Mouse (Mus musculus) thymus, postnatal 0 days (tissue): ENCODE data around the gene 2810021J22Rik. TPM values are rescaled to one million over a fixed set of nuclear protein-coding genes. Genes with fewer than 3 reads are reported as not detected.
A peak's percentile ranks its signal among the peaks of the same experiment; 100 is the strongest.

Experiments used
- DNase-seq: peaks from one replicate; pipeline ENCODE4 v3.0.0-alpha.2; 2015; ENCODE audit warnings: low spot score
- polyA plus RNA-seq: library from polyadenylated mRNA; unstranded; fragments of >200 nt; fragmentation: Nextera tagmentation; extraction: Ambion mirVana; gene quantifications from 2 replicates; pipeline ENCODE4 v1.2.1, GENCODE M21; 2015

Gene 2810021J22Rik
- polyA plus RNA-seq, 1 experiment from 2014 or later, result 9.0 TPM

GRCm38 (mm10) chr11:58916879-58917744 is 50.1 kb downstream of the 2810021J22Rik start:
- peak; percentile 89 for DNase-seq

GRCm38 (mm10) chr11:58917745-58918366 is 50.8 kb downstream of the 2810021J22Rik start, which contains the start of gene Btnl10:
TSS of gene Btnl10 (plus strand) at chr11:58917908.
- no peak for DNase-seq

- DNase-seq, result no peak
Observed at GRCm38 (mm10) chr11:58918759-58919158, 51.7 kb downstream of the 2810021J22Rik start.

GRCm38 (mm10) chr11:58922420-58922819 is 55.4 kb downstream of the 2810021J22Rik start:
- DNase-seq, result no peak

GRCm38 (mm10) chr11:58926651-58927050 is 59.6 kb downstream of the 2810021J22Rik start:
- no peak for DNase-seq

- no peak for DNase-seq
Observed at GRCm38 (mm10) chr11:58927053-58927452, 60.0 kb downstream of the 2810021J22Rik start.

- DNase-seq, result peak; percentile 89
Observed at GRCm38 (mm10) chr11:58927790-58928651, 61.0 kb downstream of the 2810021J22Rik start.

GRCm38 (mm10) chr11:58929055-58929454 is 62.0 kb downstream of the 2810021J22Rik start:
- no peak for DNase-seq

GRCm38 (mm10) chr11:58929641-58930040 is 62.6 kb downstream of the 2810021J22Rik start:
- no peak for DNase-seq

GRCm38 (mm10) chr11:58930254-58930653 is 63.2 kb downstream of the 2810021J22Rik start:
- no peak for DNase-seq

- peak; percentile 43 for DNase-seq
Observed at GRCm38 (mm10) chr11:58931576-58931975, 64.6 kb downstream of the 2810021J22Rik start.

Other genes starting within 250 kb of the 2810021J22Rik start
- not detected in 2 replicates for gene Olfr323, start 236.7 kb upstream of the 2810021J22Rik start, polyA plus RNA-seq
- not detected in 2 replicates for gene Trim58, start 226.8 kb upstream of the 2810021J22Rik start, polyA plus RNA-seq
- not detected in 2 replicates for gene Olfr322, start 208.4 kb upstream of the 2810021J22Rik start, polyA plus RNA-seq
- not detected in 2 replicates for gene Olfr320, start 186.1 kb upstream of the 2810021J22Rik start, polyA plus RNA-seq
- not detected in 2 replicates for gene Olfr319, start 168.1 kb upstream of the 2810021J22Rik start, polyA plus RNA-seq
- gene Olfr318, start 143.2 kb upstream of the 2810021J22Rik start, polyA plus RNA-seq, result not detected in 2 replicates
- gene Olfr317, start 128.0 kb upstream of the 2810021J22Rik start, polyA plus RNA-seq, result not detected in 2 replicates
- not detected in 2 replicates for gene Olfr316, start 114.5 kb upstream of the 2810021J22Rik start, polyA plus RNA-seq
- not detected in 2 replicates for gene Olfr315, start 94.0 kb upstream of the 2810021J22Rik start, polyA plus RNA-seq
- not detected in 2 replicates for gene Olfr314, start 84.3 kb upstream of the 2810021J22Rik start, polyA plus RNA-seq
- gene Fam183b, start 65.3 kb upstream of the 2810021J22Rik start, polyA plus RNA-seq, result 1.5 and 2.2 TPM in 2 replicates
- 0.06 and 0.08 TPM in 2 replicates for gene Olfr313, start 52.2 kb upstream of the 2810021J22Rik start, polyA plus RNA-seq
- 0.03 TPM in 1 of 2 replicates, not detected in the other for gene Olfr312, start 38.0 kb upstream of the 2810021J22Rik start, polyA plus RNA-seq
- gene Olfr311, start 28.0 kb upstream of the 2810021J22Rik start, polyA plus RNA-seq, result not detected in 2 replicates
- 19.2 and 20.6 TPM in 2 replicates for gene Gm12258, start 20.1 kb upstream of the 2810021J22Rik start, polyA plus RNA-seq
- 6.1 and 7.9 TPM in 2 replicates for gene Zfp39, start 37.0 kb downstream of the 2810021J22Rik start, polyA plus RNA-seq
- 0.09 TPM in 1 of 2 replicates, not detected in the other for gene Btnl10, start 50.7 kb downstream of the 2810021J22Rik start, polyA plus RNA-seq
- gene Rnf187, start 71.7 kb downstream of the 2810021J22Rik start, polyA plus RNA-seq, result 245 and 268 TPM in 2 replicates
- 50.8 and 57.5 TPM in 2 replicates for gene Hist3h2ba, start 81.7 kb downstream of the 2810021J22Rik start, polyA plus RNA-seq
- gene Hist3h2a, start 87.5 kb downstream of the 2810021J22Rik start, polyA plus RNA-seq, result 52.3 and 52.8 TPM in 2 replicates
- 0.29 and 0.44 TPM in 2 replicates for gene Trim17, start 87.5 kb downstream of the 2810021J22Rik start, polyA plus RNA-seq
- 49.6 and 54.0 TPM in 2 replicates for gene Trim11, start 110.9 kb downstream of the 2810021J22Rik start, polyA plus RNA-seq